Mouse (Mus musculus) hindbrain, postnatal 0 days (tissue): ENCODE data around the gene Eva1a. TPM values are rescaled to one million over a fixed set of nuclear protein-coding genes. Genes with fewer than 3 reads are reported as not detected.
A peak's percentile ranks its signal among the peaks of the same experiment; 100 is the strongest.

Experiments used
- ATAC-seq: fragments of 200-750 bp; cut with Nextera tagmentation; 2 replicates; pipeline ENCODE4 v1.8.0; 2017; ENCODE audit warnings: mild to moderate bottlenecking, moderate TSS enrichment, moderate library complexity
- DNase-seq: peaks from one replicate; pipeline ENCODE4 v3.0.0-alpha.2; 2015; ENCODE audit warnings: low spot score
- H3K27ac ChIP-seq: fragments of 300-500 bp; sonication (generic); 2 replicates; pipeline ENCODE4 v1.5.1; 2014; ENCODE audit warnings: mild to moderate bottlenecking
- H3K27me3 ChIP-seq: fragments of 300-500 bp; sonication (generic); 2 replicates; pipeline ENCODE4 v1.6.1; 2014; ENCODE audit warnings: low read length, mixed read lengths; ENCODE audit not compliant: insufficient read depth
- H3K36me3 ChIP-seq: fragments of 300-500 bp; sonication (generic); 2 replicates; pipeline ENCODE4 v1.6.1; 2014; ENCODE audit warnings: low read length, mixed read lengths; ENCODE audit not compliant: insufficient read depth
- H3K4me1 ChIP-seq: fragments of 300-500 bp; sonication (generic); 2 replicates; pipeline ENCODE4 v1.6.1; 2014; ENCODE audit warnings: antibody characterized with exemption, low read length, mixed read lengths; ENCODE audit not compliant: insufficient read depth
- H3K4me2 ChIP-seq: fragments of 300-500 bp; sonication (generic); 2 replicates; pipeline ENCODE4 v1.6.1; 2014; ENCODE audit warnings: low read depth, mild to moderate bottlenecking, low read length, moderate library complexity, mixed read lengths
- H3K4me3 ChIP-seq: fragments of 300-500 bp; sonication (generic); 2 replicates; pipeline ENCODE4 v1.5.1; 2014; ENCODE audit warnings: low read length
- H3K9ac ChIP-seq: fragments of 300-500 bp; sonication (generic); replicated peaks from 2 replicates; pipeline ENCODE4 v1.6.1; 2014; ENCODE audit warnings: mild to moderate bottlenecking, low read length, moderate library complexity, mixed read lengths
- H3K9me3 ChIP-seq: fragments of 300-500 bp; sonication (generic); 2 replicates; pipeline ENCODE4 v1.6.1; 2016; ENCODE audit warnings: low read length, mixed read lengths
- CTCF ChIP-seq: IDR thresholded peaks from 2 replicates; pipeline ENCODE4 v1.5.1; 2016; ENCODE audit warnings: antibody characterized with exemption, control low read depth, low read depth
- WGBS: fragments of 180-500 bp; shearing (Covaris S2); extraction: QIAGEN DNeasy Blood & Tissue Kit; methylation state at CpG from one replicate; pipeline ENCODE4 v1.1.7; 2014; 5-methylcytosine and 5-hydroxymethylcytosine counted together
- polyA plus RNA-seq: library from polyadenylated mRNA; unstranded; fragments of >200 nt; fragmentation: Nextera tagmentation; extraction: Ambion mirVana; gene quantifications from 2 replicates; pipeline ENCODE4 v1.2.1, GENCODE M21; 2015
- total RNA-seq: library from RNA; depleted of rRNA; stranded (reverse); fragments of >200 nt; gene quantifications from 2 replicates; pipeline ENCODE4 v1.2.3, GENCODE M21; 2014

Eva1a gene
- total and polyA plus RNA-seq, 2 experiments from 2014 or later, result 1.8 to 2.8 TPM

DNA sequence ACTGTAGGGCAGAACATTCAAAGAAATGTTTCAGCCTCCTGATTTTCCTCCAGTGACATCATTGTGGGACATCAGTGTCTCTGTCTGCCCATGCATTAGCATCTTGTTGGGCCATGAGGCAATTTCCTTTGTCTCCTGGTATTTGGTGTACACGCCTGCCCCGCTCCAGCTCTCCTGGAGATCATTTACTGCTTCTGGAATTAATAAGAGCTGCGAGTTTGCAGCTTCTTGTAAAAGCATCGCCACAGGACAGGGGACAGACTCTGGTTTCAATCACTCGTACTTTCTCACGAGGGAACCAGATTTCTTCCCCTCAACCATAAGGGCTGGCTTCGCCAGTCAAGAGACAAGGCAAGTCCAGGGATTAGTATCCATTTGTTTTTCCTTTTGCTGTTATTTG lies 3.6 kb upstream of the Eva1a start:
- TF ChIP-seq CTCF, result no peak
- Histone ChIP-seq H3K9ac (no peak overlapping the region), H3K4me3 (no peak overlapping the region), H3K36me3 (no peaks in the 10 kb centered on the region), H3K9me3 (no peaks in the 10 kb centered on the region), H3K4me2 (no peak overlapping the region), H3K4me1 (no peaks in the 10 kb centered on the region), H3K27me3 (no peaks in the 10 kb centered on the region), H3K27ac (no peak overlapping the region)
- ATAC-seq, result no peak
- 68% methylated on average over 7 of the region's 7 CpGs for WGBS
- no peak for DNase-seq

DNA sequence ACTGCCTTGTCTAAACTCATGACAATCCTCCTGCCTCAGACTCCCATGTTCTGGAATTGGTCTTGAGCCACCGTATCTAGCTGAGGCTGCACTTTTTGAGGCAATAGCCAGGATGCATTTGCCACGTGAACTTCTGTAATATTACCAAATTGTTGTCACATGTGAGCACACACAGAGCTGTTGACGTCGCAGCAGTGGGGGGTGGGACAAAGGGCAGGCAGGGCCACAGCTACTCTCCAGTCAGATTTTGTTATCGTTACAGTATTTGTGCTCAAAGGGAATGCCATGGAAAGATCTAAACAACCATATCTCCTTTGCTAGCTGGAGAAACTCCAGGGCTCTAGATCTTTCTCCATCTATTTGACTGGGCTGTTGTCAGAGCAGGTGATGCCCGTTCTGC lies 1.6 kb upstream of the Eva1a start:
- no peaks in the 10 kb centered on the region for H3K36me3 ChIP-seq
- no peak overlapping the region for H3K9ac ChIP-seq
- TF ChIP-seq CTCF, result no peak
- H3K4me2 ChIP-seq, result no peak overlapping the region
- no peaks in the 10 kb centered on the region for H3K9me3 ChIP-seq
- no peak for ATAC-seq
- H3K27me3 ChIP-seq, result peaks cover 10% of the 10 kb centered on the region; the same call in 1 of the 2 replicates
- 66% methylated on average over 6 of the region's 6 CpGs for WGBS
- no peaks in the 10 kb centered on the region for H3K4me1 ChIP-seq
- no peak for DNase-seq
- no peak overlapping the region for H3K27ac ChIP-seq
- H3K4me3 ChIP-seq, result no peak overlapping the region

DNA sequence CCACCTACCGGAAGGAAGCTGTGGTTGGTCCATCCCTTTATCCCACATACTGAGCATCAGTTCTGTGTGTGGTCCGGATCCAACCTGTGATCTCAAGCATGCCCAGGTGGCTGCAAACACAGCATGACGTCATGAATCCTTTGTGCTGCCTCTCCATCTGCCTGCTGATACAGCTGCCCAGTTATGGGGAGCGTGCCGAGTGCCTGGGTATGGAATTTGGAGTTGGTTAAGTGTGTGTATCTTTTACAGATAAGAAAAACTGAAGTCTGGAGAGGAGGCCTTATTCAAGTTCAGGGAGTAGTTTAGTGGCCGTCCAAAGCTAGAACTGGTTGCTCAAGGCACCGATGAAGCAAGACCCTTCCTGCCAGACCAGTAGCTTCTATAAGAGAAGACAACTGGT lies 875 bp upstream of the Eva1a start:
- no peaks in the 10 kb centered on the region for H3K9me3 ChIP-seq
- H3K27ac ChIP-seq, result no peak overlapping the region
- H3K27me3 ChIP-seq, result peaks cover 10% of the 10 kb centered on the region; the same call in 1 of the 2 replicates
- H3K4me1 ChIP-seq, result no peaks in the 10 kb centered on the region
- ATAC-seq, result no peak
- H3K4me2 ChIP-seq, result no peak overlapping the region
- H3K4me3 ChIP-seq, result no peak overlapping the region
- DNase-seq, result no peak
- H3K36me3 ChIP-seq, result no peaks in the 10 kb centered on the region
- TF ChIP-seq CTCF, result no peak
- H3K9ac ChIP-seq, result no peak overlapping the region
- WGBS, result 74% methylated on average over 7 of the region's 7 CpGs

DNA sequence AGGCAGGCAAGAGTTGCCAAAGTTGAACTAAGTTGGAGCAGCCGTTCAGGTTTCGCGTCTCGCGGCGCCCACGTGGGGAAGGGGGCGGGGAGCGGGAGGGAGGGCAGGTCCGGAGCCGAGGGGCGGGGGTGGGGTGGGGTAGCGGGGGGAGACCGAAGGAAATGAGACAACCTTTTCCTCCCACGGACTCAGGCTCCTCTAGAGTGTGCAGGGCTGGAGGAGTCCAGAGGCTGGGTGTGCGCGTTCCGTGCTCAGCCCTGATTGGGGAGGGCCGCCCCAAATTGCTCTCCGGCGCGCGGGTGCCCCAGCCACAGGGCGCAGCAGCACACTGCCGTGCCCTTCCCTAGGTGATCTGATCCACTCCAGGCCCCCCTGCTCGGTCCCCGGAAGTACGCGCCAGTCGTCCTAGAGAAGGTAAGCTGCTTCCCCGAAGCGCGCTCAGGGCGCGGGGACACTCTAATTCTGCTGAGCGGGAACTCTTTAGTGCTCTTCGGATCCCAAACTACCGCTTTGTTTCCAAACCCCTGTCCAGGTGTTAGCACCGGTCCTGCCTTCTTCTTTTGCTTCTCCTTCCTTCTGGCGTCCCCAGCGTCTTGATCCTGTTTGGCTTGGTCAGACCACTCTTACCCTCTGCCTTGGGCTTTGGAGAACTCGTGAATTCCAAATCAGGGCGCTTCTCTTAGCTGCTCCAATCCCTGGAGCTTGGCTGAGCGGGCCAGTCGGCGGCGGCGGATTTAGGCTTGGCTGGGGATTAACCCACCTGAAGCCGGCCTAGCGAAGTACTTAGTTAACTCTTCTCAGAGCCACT lies 849 bp downstream of the Eva1a start:
- peak; percentile 25 for DNase-seq
- H3K4me3 ChIP-seq, result peak overlapping the region; percentile 49
- no peak overlapping the region for H3K27ac ChIP-seq
- H3K36me3 ChIP-seq, result no peaks in the 10 kb centered on the region
- no peak for TF ChIP-seq CTCF
- H3K27me3 ChIP-seq, result peaks cover 10% of the 10 kb centered on the region; the same call in 1 of the 2 replicates
- H3K4me1 ChIP-seq, result no peaks in the 10 kb centered on the region
- H3K4me2 ChIP-seq, result peak overlapping the region; percentile 97
- no peaks in the 10 kb centered on the region for H3K9me3 ChIP-seq
- under 1% methylated on average over 39 of the region's 50 CpGs for WGBS
- peak; percentile 36; the same call in 1 of the 2 replicates for ATAC-seq
- H3K9ac ChIP-seq, result peak overlapping the region; percentile 33

DNA sequence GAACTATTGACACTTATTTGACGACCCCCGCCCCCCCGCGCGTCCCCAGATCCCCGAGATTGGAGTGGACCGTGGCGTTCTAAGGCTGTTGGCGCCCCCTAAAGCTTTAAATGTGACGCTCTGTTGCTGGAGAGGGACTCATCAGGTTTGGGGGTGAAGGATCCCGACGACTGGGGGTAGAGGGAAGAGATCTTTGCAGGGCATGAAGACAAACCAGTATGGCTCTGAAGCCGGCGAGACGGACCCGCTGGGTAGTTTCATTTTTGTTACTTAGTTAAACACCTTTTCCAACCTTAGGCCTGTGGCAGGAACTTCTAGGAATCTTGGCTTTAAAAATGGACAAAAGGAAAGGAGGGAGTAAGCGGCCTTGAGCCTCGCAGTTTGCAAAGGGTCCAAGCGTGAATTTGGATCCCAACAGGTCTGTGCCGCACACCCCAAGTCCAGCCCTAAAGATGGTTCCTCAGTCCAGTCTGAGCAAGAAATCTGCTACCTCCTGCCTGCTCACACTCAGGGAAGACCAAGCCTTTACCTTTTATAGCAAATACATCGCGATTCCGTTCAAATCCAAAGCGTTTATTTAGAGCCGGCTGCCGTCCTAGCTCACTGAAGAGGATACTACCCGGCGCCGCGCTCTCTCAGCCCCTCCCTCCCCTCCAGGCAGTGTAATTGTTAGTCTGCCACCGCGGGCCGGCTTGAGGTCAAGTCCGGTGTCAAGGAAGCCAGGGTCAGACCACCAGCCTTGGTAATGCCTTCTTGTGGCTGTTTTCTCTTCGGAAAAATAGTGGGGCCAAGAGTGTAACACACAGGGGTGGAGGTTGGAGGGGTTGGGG lies 1.7 kb downstream of the Eva1a start:
- Histone ChIP-seq H3K9ac (peak overlapping the region; percentile 33), H3K27ac (no peak overlapping the region), H3K36me3 (no peaks in the 10 kb centered on the region), H3K4me2 (peak overlapping the region; percentile 97), H3K27me3 (peaks cover 10% of the 10 kb centered on the region; the same call in 1 of the 2 replicates), H3K4me1 (no peaks in the 10 kb centered on the region), H3K9me3 (no peaks in the 10 kb centered on the region), H3K4me3 (peak overlapping the region; percentile 49)
- WGBS, result under 1% methylated on average over 35 of the region's 35 CpGs
- DNase-seq (peak; percentile 45), ATAC-seq (peak; percentile 53)
- peak; percentile 39 for TF ChIP-seq CTCF

DNA sequence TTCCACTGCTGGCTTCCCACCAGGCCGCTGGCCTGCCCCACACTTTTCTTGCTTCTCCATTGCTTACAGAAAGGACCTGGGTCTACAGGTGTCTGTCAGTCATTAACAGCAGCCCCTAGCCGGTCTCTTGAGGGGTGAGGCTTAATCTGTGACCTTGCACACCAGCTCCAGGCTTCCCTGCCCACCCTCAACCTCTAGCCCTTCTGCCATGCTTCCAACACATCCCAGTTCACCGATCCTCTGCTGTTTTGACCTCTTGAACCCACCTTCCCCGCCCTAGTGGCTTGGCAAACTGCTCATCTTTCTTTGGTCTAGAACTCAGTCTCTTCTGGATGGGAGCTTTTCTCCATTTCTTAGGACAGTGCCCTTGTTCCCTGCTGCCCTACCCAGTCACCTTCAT lies 2.8 kb downstream of the Eva1a start:
- Histone ChIP-seq H3K9ac (no peak overlapping the region), H3K4me3 (no peak overlapping the region), H3K9me3 (no peaks in the 10 kb centered on the region), H3K27me3 (peaks cover 10% of the 10 kb centered on the region; the same call in 1 of the 2 replicates), H3K27ac (no peak overlapping the region), H3K4me2 (no peak overlapping the region), H3K36me3 (no peaks in the 10 kb centered on the region), H3K4me1 (no peaks in the 10 kb centered on the region)
- ATAC-seq (no peak), DNase-seq (no peak)
- no peak for TF ChIP-seq CTCF
- WGBS, result 53% methylated on average over 4 of the region's 4 CpGs
